Mouse (Mus musculus) ES-CJ7 (cell line): Measurements from ENCODE around the gene Vmn1r125.
"Not testable (repeated sequence)": the region's sequence is repeated elsewhere in the genome, so short reads cannot be mapped to it uniquely, and the experiment has no call there.

ENCODE experiments used
- DNase-seq: peaks from one replicate; pipeline ENCODE4 v3.0.0; 2011; ENCODE audit warnings: low read depth, low spot score

Vmn1r125 gene

DNA sequence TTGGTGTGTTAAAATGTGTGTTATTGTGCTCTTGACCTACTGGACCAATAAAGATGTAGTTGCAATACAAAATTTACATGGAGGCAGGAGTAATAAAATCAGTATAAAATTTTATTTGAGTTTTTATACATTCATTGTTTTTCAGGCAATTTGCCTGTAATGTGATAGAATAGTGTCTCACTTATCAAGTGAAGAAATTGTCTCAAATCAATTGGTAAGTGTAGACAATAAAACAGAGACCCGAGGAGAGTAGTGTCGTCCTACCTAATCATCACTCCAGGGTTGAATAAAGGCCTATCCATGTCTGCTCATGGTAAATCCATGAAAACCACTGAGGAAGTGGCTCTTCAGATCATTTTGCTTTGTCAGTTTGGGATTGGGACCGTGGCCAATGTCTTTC, at the start of gene Vmn1r125:
TSS of gene Vmn1r125 (plus strand) at position 301 of the 400 bp plus-strand sequence.
- not testable (repeated sequence) for DNase-seq

DNA sequence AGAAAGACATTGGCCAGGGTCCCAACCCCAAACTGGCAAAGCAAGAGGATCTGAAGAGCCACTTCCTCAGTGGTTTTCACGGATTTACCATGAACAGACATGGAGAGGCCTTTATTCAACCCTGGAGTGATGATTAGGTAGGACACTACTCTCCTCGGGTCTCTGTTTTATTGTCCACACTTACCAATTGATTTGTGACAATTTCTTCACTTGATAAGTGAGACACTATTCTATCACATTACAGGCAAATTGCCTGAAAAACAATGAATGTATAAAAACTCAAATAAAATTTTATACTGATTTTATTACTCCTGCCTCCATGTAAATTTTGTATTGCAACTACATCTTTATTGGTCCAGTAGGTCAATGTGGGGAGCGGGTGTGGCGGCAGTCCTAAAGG, 11.5 kb upstream of the Vmn1r125 start, which contains the start of gene Vmn1r124:
TSS of gene Vmn1r124 (minus strand) at position 101 of the 400 bp plus-strand sequence.
- not testable (repeated sequence) for DNase-seq

DNA sequence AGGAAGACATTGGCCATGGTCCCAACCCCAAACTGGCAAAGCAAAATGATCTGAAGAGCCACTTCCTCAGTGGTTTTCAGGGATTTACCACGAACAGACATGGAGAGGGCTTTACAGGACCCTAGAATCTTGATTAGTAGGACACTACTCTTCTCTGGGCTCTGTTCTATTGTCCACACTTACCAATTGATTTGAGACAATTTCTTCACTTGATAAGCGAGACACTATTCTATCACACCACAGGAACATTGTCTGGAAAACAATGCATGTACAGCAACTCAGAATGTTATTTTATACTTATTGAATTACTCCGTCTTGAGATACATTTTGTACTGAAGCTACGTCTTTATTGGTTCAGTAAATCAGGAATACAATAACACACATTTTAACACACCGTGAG, 29.4 kb downstream of the Vmn1r125 start, which contains the start of gene Vmn1r126:
TSS of gene Vmn1r126 (minus strand) at position 101 of the 400 bp plus-strand sequence.
- not testable (repeated sequence) for DNase-seq

DNA sequence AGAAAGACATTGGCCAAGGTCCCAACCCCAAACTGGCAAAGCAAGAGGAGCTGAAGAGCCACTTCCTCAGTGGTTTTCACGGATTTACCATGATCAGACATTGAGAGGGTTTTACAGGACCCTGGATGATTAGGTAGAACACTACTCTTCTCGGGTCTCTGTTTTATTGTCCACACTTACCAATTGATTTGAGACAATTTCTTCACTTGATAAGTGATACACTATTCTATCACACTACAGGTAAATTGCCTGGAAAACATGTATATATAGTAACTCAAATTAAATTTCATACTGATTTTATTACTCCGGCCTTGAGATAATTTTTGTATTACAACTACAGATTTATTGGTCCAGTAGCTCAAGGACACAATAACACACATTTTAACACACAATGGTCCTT, 47.8 kb downstream of the Vmn1r125 start, which contains the start of gene Vmn1r127:
TSS of gene Vmn1r127 (minus strand) at position 101 of the 400 bp plus-strand sequence.
- not testable (repeated sequence) for DNase-seq
